Mouse (Mus musculus): ENCODE measurements around the gene Dhx57.

Gene Dhx57

DNA sequence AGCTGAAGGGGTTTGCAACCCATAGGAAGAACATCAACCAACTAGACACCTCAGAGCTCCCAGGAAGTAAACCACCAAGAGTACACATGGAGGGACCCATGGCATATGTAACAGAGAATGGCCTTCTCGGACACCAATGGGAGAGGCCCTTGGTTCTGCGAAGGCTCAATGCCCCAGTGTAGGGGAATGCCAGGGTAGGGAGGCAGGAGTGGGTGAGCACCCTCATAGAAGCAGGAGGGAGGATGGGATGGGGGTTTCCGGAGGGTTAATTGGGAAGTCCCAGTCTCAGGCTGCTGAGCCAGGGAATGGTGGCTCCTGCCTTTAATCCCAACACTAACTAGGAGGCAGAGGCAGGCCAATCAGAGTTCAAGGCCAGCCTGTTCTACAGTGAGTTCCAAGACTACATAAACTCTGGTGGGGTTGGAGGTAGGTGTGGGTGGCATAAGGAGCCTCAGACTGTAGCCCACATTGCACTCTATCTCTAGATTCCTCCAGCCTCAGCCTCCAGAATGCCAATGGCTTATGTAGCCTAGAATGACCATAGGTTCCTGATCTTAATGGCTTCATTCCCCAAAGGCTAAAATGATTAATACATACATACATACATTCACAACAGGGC, 91.0 kb downstream of the Dhx57 start:
- no peak for DNase-seq (ENCODE audit: low spot score in 2 of 2)

DNA sequence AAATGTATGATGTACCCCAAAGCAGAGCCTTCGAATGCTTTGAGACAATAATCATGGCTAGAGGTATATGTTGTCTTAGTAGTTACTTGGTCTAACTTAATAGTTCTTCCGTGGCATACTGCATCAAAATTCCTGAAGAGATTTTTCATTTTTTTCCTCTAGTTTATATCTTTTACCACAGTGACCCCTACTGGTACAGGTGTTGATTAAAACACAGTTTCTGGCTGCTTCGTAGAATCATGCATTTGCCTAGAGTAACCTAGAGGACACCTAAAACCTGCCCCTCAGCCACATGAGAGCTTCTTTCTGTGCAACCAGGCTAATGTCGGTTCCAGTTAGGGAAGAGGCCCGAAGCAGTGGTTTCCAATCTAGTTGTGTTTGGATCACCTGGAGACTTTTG, 97.2 kb downstream of the Dhx57 start:
- no peak for DNase-seq (ENCODE audit: low spot score in 2 of 2)
